Mouse (Mus musculus) lung, postnatal 0 days (tissue): ENCODE results near the gene Aff3. TPM values are rescaled to one million over a fixed set of nuclear protein-coding genes. Genes with fewer than 3 reads are reported as not detected.

Source experiments
- ATAC-seq: fragments of 200-750 bp; cut with Nextera tagmentation; 2 replicates; pipeline ENCODE4 v1.8.0; 2017; ENCODE audit warnings: moderate library complexity
- DNase-seq: peaks from one replicate; pipeline ENCODE4 v3.0.0-alpha.2; 2016; ENCODE audit warnings: low spot score
- H3K27ac ChIP-seq: fragments of 300-500 bp; sonication (generic); 2 replicates; pipeline ENCODE4 v1.5.1; 2014; ENCODE audit warnings: antibody characterized with exemption, mild to moderate bottlenecking, low read length, mixed read lengths
- H3K27me3 ChIP-seq: fragments of 300-500 bp; sonication (generic); replicated peaks from 2 replicates; pipeline ENCODE4 v1.6.1; 2014; ENCODE audit warnings: low read length, mixed read lengths; ENCODE audit not compliant: insufficient read depth
- H3K36me3 ChIP-seq: fragments of 300-500 bp; sonication (generic); 2 replicates; pipeline ENCODE4 v1.6.1; 2014; ENCODE audit warnings: low read length, mixed read lengths; ENCODE audit not compliant: insufficient read depth
- H3K4me1 ChIP-seq: fragments of 300-500 bp; sonication (generic); 2 replicates; pipeline ENCODE4 v1.6.1; 2014; ENCODE audit warnings: antibody characterized with exemption, low read depth, low read length, mixed read lengths; ENCODE audit not compliant: insufficient read depth
- H3K4me2 ChIP-seq: fragments of 300-500 bp; sonication (generic); replicated peaks from 2 replicates; pipeline ENCODE4 v1.6.1; 2014; ENCODE audit warnings: low read depth, mild to moderate bottlenecking, low read length, moderate library complexity, mixed read lengths
- H3K4me3 ChIP-seq: fragments of 300-500 bp; sonication (generic); 2 replicates; pipeline ENCODE4 v1.5.1; 2014; ENCODE audit warnings: low read depth, low read length
- H3K9ac ChIP-seq: fragments of 300-500 bp; sonication (generic); replicated peaks from 2 replicates; pipeline ENCODE4 v1.6.1; 2014; ENCODE audit warnings: low read depth, mild to moderate bottlenecking
- H3K9me3 ChIP-seq: fragments of 300-500 bp; sonication (generic); 2 replicates; pipeline ENCODE4 v1.6.1; 2016; ENCODE audit warnings: low read length, mixed read lengths
- CTCF ChIP-seq: IDR thresholded peaks from 2 replicates; pipeline ENCODE4 v1.5.1; 2016; ENCODE audit warnings: antibody characterized with exemption, mild to moderate bottlenecking
- EP300 ChIP-seq: IDR thresholded peaks from 2 replicates; pipeline ENCODE4 v1.6.1; 2016; ENCODE audit warnings: antibody characterized with exemption, mild to moderate bottlenecking, control low read depth
- WGBS: fragments of 180-500 bp; shearing (Covaris S2); extraction: QIAGEN DNeasy Blood & Tissue Kit; methylation state at CpG from one replicate; pipeline ENCODE4 v1.1.7; 2014; 5-methylcytosine and 5-hydroxymethylcytosine counted together
- polyA plus RNA-seq: library from polyadenylated mRNA; unstranded; fragments of >200 nt; fragmentation: Nextera tagmentation; extraction: Ambion mirVana; gene quantifications from 2 replicates; pipeline ENCODE4 v1.2.1, GENCODE M21; 2015

The Aff3 gene
- polyA plus RNA-seq, 1 experiment from 2014 or later = 5.9 TPM

DNA sequence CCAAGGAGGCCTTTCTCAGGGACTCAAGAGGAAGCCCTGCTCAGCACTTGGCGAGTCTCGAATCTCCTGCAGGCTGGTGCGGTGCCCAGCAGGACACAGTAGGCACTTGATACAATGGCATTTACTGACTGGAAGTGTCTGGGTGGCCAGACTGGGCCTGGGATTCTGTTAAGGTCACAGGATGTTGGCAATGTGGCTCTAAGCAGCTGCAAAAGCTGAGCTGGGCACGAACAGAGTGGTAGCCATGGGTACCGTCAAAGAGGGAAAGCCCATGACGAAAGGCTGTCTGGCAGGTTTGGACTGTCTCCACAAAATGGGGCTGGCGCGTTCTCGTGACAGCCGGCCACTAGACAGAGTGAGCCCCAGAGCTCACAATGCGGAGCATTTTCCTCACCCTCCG, 214.1 kb downstream of the Aff3 start:
- Histone ChIP-seq H3K4me1 (no peaks in the 10 kb centered on the region), H3K4me3 (no peak overlapping the region), H3K27ac (no peak overlapping the region), H3K36me3 (no peaks in the 10 kb centered on the region), H3K27me3 (no peaks in the 10 kb centered on the region), H3K9me3 (no peaks in the 10 kb centered on the region), H3K9ac (no peak overlapping the region), H3K4me2 (no peak overlapping the region)
- TF ChIP-seq EP300 = no peak
- TF ChIP-seq CTCF = no peak
- WGBS = 63% methylated on average over 12 of the region's 12 CpGs
- DNase-seq = peak; percentile 14
- ATAC-seq = peak; percentile 46

DNA sequence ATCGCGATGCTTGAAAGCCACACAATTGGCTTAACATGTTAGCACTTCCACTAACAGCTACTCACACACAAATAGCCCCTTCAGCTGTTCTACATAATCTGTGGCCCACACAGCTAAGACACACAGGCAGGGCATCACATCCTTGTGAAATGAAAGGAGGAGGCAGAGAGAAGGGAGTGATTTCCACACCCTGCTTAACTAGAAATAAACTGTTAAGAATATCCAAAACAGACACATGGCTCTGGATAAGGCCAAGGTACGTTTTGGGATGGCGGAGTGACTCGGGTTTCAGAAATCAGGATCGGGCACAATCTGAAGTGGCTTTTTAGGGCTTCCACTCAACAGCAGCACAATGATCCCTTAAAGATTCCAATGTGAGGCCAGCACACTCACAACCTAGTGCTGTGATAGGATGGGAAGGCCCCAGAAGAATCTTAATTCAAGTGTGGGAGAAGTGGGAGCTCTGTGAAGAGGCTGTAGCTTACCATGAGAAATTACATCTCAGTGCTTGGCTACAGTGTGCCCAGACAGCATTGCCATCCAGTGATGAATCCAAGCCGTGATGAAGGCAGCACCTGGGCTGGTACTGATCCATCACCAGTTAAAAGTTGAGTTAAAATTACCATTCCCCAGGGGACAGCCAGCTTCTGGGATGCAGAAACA, 214.8 kb downstream of the Aff3 start:
- no peak overlapping the region for H3K9ac ChIP-seq
- no peak overlapping the region for H3K4me2 ChIP-seq
- no peak overlapping the region for H3K4me3 ChIP-seq
- H3K9me3 ChIP-seq = no peaks in the 10 kb centered on the region
- TF ChIP-seq CTCF (no peak), EP300 (no peak)
- no peaks in the 10 kb centered on the region for H3K27me3 ChIP-seq
- DNase-seq = no peak
- no peaks in the 10 kb centered on the region for H3K36me3 ChIP-seq
- WGBS = 57% methylated on average over 7 of the region's 7 CpGs
- H3K27ac ChIP-seq = no peak overlapping the region
- ATAC-seq = no peak
- no peaks in the 10 kb centered on the region for H3K4me1 ChIP-seq

DNA sequence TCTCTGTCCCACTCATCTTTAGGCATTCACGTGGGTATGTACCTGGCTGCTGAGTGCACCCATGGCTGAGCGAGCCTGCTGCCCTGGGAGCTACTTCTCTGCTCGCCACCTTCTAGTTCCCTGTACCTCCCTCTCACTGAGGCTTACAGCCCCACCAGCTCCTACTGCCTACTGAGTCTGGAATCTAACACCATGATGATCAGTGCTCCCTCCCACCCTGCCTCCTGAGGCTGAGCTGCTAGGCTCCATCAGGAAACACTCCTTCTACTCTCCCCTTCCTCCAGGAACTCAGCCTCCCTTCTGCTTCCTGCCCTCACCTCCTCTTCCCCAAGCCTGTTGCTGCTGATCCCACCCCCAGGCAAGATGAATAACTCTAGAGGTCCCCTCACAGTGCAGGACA, 215.9 kb downstream of the Aff3 start:
- TF ChIP-seq EP300 (no peak), CTCF (no peak)

DNA sequence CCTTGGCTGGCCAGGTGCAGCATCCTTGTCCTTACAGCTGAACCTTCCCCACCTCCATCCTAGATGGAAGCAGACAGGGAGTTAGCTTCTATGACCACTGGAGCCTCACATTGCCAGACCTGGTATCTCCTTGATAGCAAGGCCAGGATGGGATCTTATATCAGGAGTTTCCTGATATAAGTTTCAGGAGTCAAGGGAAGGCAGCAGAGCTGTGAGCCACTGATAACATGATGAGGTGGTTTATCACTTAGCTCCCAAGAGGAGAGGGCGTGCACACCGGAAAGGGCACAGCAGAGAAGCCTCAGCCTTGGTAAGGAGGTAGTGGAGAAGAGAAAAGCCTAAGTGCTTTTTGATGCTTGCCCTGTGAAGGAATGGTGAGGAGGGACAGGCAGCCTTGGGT, 217.2 kb downstream of the Aff3 start:
- Histone ChIP-seq H3K4me3 (no peak overlapping the region), H3K27me3 (no peaks in the 10 kb centered on the region), H3K4me2 (no peak overlapping the region), H3K27ac (no peak overlapping the region), H3K9me3 (no peaks in the 10 kb centered on the region), H3K9ac (no peak overlapping the region), H3K36me3 (no peaks in the 10 kb centered on the region), H3K4me1 (no peaks in the 10 kb centered on the region)
- DNase-seq (no peak), ATAC-seq (no peak)
- TF ChIP-seq EP300 = no peak
- TF ChIP-seq CTCF = no peak
- 82% methylated on average over 2 of the region's 2 CpGs for WGBS

More for the DNA sequence above, 215.9 kb downstream of the Aff3 start:
- Histone ChIP-seq H3K9ac (no peak overlapping the region), H3K4me1 (no peaks in the 10 kb centered on the region), H3K27me3 (no peaks in the 10 kb centered on the region), H3K4me3 (no peak overlapping the region), H3K27ac (no peak overlapping the region), H3K9me3 (no peaks in the 10 kb centered on the region), H3K4me2 (no peak overlapping the region), H3K36me3 (no peaks in the 10 kb centered on the region)
- DNase-seq (no peak), ATAC-seq (no peak)
- 68% methylated on average over 3 of the region's 3 CpGs for WGBS

DNA sequence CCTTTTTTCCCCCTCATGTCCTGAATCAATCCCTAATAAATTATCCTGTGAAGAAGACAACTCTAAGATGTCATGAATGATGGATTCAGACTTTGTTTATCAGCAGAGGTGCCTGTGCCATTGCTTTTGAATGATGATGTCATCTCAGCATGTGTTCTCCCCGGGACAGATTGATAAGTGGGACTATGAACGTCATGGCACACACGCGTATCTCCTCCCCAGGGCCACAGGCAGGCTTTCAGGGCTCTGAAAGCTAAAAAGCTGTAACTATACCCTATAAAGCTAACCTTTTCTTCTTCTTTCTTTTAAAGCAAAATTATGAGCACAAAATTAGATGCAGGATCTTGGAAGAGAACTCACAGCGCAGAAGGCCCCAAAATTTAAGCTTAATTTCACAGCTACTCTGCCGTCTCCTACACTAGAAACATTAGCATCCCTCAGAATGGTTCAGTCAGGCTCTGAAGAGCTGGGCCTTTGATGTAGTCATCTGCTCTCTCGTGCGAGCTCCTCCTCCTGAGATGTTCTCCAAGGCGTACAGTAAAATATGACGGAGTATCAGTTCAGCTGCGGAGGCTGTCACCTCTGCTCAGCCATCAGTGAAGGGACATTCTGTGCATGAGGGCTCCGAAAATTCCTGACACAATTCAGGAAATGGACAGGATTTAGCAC, 218.5 kb downstream of the Aff3 start:
- no peaks in the 10 kb centered on the region for H3K36me3 ChIP-seq
- DNase-seq = no peak
- ATAC-seq = no peak
- H3K4me2 ChIP-seq = no peak overlapping the region
- WGBS = 80% methylated on average over 12 of the region's 12 CpGs
- H3K27me3 ChIP-seq = no peaks in the 10 kb centered on the region
- TF ChIP-seq CTCF (no peak), EP300 (no peak)
- H3K4me3 ChIP-seq = no peak overlapping the region
- no peak overlapping the region for H3K27ac ChIP-seq
- H3K4me1 ChIP-seq = no peaks in the 10 kb centered on the region
- no peak overlapping the region for H3K9ac ChIP-seq
- no peaks in the 10 kb centered on the region for H3K9me3 ChIP-seq

DNA sequence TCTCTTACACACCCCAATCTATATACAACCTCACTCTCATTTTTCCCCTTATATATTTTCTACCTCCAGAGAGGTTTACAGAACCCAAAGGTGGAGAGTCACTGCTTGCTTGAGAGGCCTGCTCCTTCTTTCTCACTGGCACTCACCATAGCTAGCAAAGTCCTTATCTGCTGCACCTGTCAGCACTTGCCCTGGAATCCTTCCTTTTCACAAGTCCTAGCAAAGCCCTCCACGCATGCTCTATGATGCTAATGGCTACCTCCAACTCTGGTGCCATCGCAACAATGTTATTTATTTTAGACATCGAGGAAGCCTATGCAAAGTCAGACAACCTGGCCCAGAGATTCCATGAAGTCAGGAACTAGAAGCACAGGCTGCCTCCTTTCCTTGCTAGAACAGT, 221.9 kb downstream of the Aff3 start:
- WGBS = 63% methylated on average over 3 of the region's 3 CpGs
- ATAC-seq = no peak
- H3K36me3 ChIP-seq = no peaks in the 10 kb centered on the region
- no peak overlapping the region for H3K27ac ChIP-seq
- no peak overlapping the region for H3K9ac ChIP-seq
- H3K9me3 ChIP-seq = no peaks in the 10 kb centered on the region
- H3K4me1 ChIP-seq = peaks cover 7% of the 10 kb centered on the region; the same call in 1 of the 2 replicates
- DNase-seq = no peak
- TF ChIP-seq EP300 (no peak), CTCF (no peak)
- no peak overlapping the region for H3K4me2 ChIP-seq
- no peaks in the 10 kb centered on the region for H3K27me3 ChIP-seq
- no peak overlapping the region for H3K4me3 ChIP-seq
